Mouse (Mus musculus) heart, adult 2 months (tissue): ENCODE results near the gene Fads2.

Experiments
- CTCF ChIP-seq: fragments of 200-600 bp; IDR thresholded peaks from 2 replicates; pipeline ENCODE4 v1.8.1; 2022; ENCODE audit warnings: antibody characterized with exemption, mild to moderate bottlenecking, moderate library complexity
- EP300 ChIP-seq: fragments of 200-500 bp; IDR thresholded peaks from 2 replicates; pipeline ENCODE4 v1.6.1; 2011; ENCODE audit warnings: low read depth, low read length, control low read depth; ENCODE audit not compliant: insufficient read depth
- POLR2A ChIP-seq: fragments of 200-500 bp; IDR thresholded peaks from 2 replicates; pipeline ENCODE4 v1.6.1; 2011; ENCODE audit warnings: mild to moderate bottlenecking, low read depth, low read length, control low read depth; ENCODE audit not compliant: insufficient read depth

DNA sequence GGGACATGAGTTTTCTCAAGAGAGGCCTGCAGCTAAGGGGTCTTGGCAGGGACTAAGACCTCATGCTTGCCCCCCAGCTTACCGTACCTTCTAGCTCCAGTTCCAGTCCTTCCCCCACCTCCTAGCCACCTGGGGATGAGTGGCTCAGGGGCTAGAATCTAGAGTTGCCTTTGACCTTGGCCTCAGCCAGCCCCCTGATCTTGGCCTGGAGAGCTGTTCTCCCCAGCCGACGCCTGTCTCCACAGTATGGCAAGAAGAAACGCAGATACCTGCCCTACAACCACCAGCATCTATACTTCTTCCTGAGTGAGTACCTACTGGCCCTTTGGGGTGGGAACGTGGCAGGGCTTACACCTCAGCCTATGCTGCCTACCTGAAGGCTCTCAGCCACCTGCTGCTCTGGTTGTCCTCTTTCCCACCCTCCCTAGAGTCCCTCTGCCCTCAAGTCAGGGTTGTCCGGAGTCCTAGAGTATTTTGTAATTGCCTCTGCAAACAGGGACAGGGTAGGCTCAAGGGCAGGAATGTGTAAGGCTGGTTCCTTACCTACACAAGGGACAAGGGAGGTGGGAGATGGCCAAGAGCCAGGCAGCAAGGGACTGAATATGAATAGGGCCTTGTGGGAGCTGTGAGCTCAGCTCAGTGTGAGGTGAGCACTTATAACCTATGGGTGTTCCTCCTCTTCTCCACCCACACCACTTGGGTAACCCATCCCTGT, 47.0 kb downstream of the Fads2 start:
- TF ChIP-seq CTCF: no peak
- no peak for TF ChIP-seq EP300
- TF ChIP-seq POLR2A: no peak
